Mouse (Mus musculus): ENCODE measurements around the gene Grifin. TPM values are rescaled to one million over a fixed set of nuclear protein-coding genes. Genes with fewer than 3 reads are reported as not detected.

Grifin gene
- polyA plus RNA-seq, 1 experiment from 2014 or later, result not detected

GRCm38 (mm10) chr5:140575381-140575866 lies 10.6 kb upstream of the Grifin start:
- no peak for ATAC-seq (ENCODE audit: low read depth)
- 39% methylated on average over 5 of the region's 5 CpGs for WGBS
- H3K36me3 ChIP-seq (ENCODE audit: control insufficient read depth, insufficient read depth, low read length), result no peaks in the 10 kb centered on the region
- no peak overlapping the region for H3K4me3 ChIP-seq (ENCODE audit: low read length)
- H3K9ac ChIP-seq (ENCODE audit: low read length), result no peak overlapping the region
- no peak overlapping the region for H3K27ac ChIP-seq (ENCODE audit: low read length)
- H3K9me3 ChIP-seq (ENCODE audit: control insufficient read depth, low read length), result no peaks in the 10 kb centered on the region
- no peak overlapping the region for H3K4me2 ChIP-seq (ENCODE audit: low read depth, low read length)
- H3K27me3 ChIP-seq (ENCODE audit: control insufficient read depth, insufficient read depth, low read depth, low read length), result no peaks in the 10 kb centered on the region
- H3K4me1 ChIP-seq (replicated peaks; ENCODE audit: control insufficient read depth, insufficient read depth, low read length), result no peaks in the 10 kb centered on the region

- Histone ChIP-seq H3K36me3 (ENCODE audit: control insufficient read depth, insufficient read depth, low read length) (no peaks in the 10 kb centered on the region), H3K27me3 (ENCODE audit: control insufficient read depth, insufficient read depth, low read depth, low read length) (no peaks in the 10 kb centered on the region), H3K4me2 (ENCODE audit: low read depth, low read length) (no peak overlapping the region), H3K9me3 (ENCODE audit: control insufficient read depth, low read length) (no peaks in the 10 kb centered on the region), H3K4me1 (replicated peaks; ENCODE audit: control insufficient read depth, insufficient read depth, low read length) (peaks cover 7% of the 10 kb centered on the region), H3K9ac (ENCODE audit: low read length) (no peak overlapping the region), H3K4me3 (ENCODE audit: low read length) (no peak overlapping the region), H3K27ac (ENCODE audit: low read length) (no peak overlapping the region)
- ATAC-seq (ENCODE audit: low read depth), result 0 out of 2 replicates have a peak, but pooled peaks have one; percentile 25
- 60% methylated on average over 6 of the region's 6 CpGs for WGBS
Observed at GRCm38 (mm10) chr5:140572611-140573010, 7.7 kb upstream of the Grifin start.

GRCm38 (mm10) chr5:140571673-140572072 lies 6.8 kb upstream of the Grifin start:
- Histone ChIP-seq H3K27me3 (ENCODE audit: control insufficient read depth, insufficient read depth, low read depth, low read length) (no peaks in the 10 kb centered on the region), H3K36me3 (ENCODE audit: control insufficient read depth, insufficient read depth, low read length) (no peaks in the 10 kb centered on the region), H3K4me2 (ENCODE audit: low read depth, low read length) (no peak overlapping the region), H3K4me1 (replicated peaks; ENCODE audit: control insufficient read depth, insufficient read depth, low read length) (peaks cover 13% of the 10 kb centered on the region), H3K4me3 (ENCODE audit: low read length) (no peak overlapping the region), H3K27ac (ENCODE audit: low read length) (no peak overlapping the region), H3K9ac (ENCODE audit: low read length) (no peak overlapping the region), H3K9me3 (ENCODE audit: control insufficient read depth, low read length) (no peaks in the 10 kb centered on the region)
- WGBS, result 59% methylated on average over 10 of the region's 10 CpGs
- no peak for ATAC-seq (ENCODE audit: low read depth)

- no peaks in the 10 kb centered on the region for H3K9me3 ChIP-seq (ENCODE audit: control insufficient read depth, low read length)
- H3K27me3 ChIP-seq (ENCODE audit: control insufficient read depth, insufficient read depth, low read depth, low read length), result no peaks in the 10 kb centered on the region
- H3K27ac ChIP-seq (ENCODE audit: low read length), result no peak overlapping the region
- H3K36me3 ChIP-seq (ENCODE audit: control insufficient read depth, insufficient read depth, low read length), result no peaks in the 10 kb centered on the region
- H3K4me3 ChIP-seq (ENCODE audit: low read length), result no peak overlapping the region
- peaks cover 14% of the 10 kb centered on the region for H3K4me1 ChIP-seq (replicated peaks; ENCODE audit: control insufficient read depth, insufficient read depth, low read length)
- ATAC-seq (ENCODE audit: low read depth), result no peak
- no peak overlapping the region for H3K4me2 ChIP-seq (ENCODE audit: low read depth, low read length)
- H3K9ac ChIP-seq (ENCODE audit: low read length), result no peak overlapping the region
- WGBS, result 65% methylated on average over 4 of the region's 4 CpGs
Observed at GRCm38 (mm10) chr5:140571201-140571600, 6.3 kb upstream of the Grifin start.

GRCm38 (mm10) chr5:140570223-140570870 lies 5.5 kb upstream of the Grifin start:
- H3K27ac ChIP-seq (ENCODE audit: low read length), result no peak overlapping the region
- no peaks in the 10 kb centered on the region for H3K36me3 ChIP-seq (ENCODE audit: control insufficient read depth, insufficient read depth, low read length)
- H3K4me2 ChIP-seq (ENCODE audit: low read depth, low read length), result no peak overlapping the region
- no peak overlapping the region for H3K9ac ChIP-seq (ENCODE audit: low read length)
- peaks cover 14% of the 10 kb centered on the region for H3K4me1 ChIP-seq (replicated peaks; ENCODE audit: control insufficient read depth, insufficient read depth, low read length)
- WGBS, result 88% methylated on average over 13 of the region's 13 CpGs
- ATAC-seq (ENCODE audit: low read depth), result no peak
- H3K4me3 ChIP-seq (ENCODE audit: low read length), result no peak overlapping the region
- H3K27me3 ChIP-seq (ENCODE audit: control insufficient read depth, insufficient read depth, low read depth, low read length), result no peaks in the 10 kb centered on the region
- H3K9me3 ChIP-seq (ENCODE audit: control insufficient read depth, low read length), result no peaks in the 10 kb centered on the region

- peaks cover 14% of the 10 kb centered on the region for H3K4me1 ChIP-seq (replicated peaks; ENCODE audit: control insufficient read depth, insufficient read depth, low read length)
- H3K4me2 ChIP-seq (ENCODE audit: low read depth, low read length), result no peak overlapping the region
- H3K9me3 ChIP-seq (ENCODE audit: control insufficient read depth, low read length), result no peaks in the 10 kb centered on the region
- no peak for ATAC-seq (ENCODE audit: low read depth)
- H3K4me3 ChIP-seq (ENCODE audit: low read length), result no peak overlapping the region
- no peaks in the 10 kb centered on the region for H3K36me3 ChIP-seq (ENCODE audit: control insufficient read depth, insufficient read depth, low read length)
- no peak overlapping the region for H3K27ac ChIP-seq (ENCODE audit: low read length)
- no peaks in the 10 kb centered on the region for H3K27me3 ChIP-seq (ENCODE audit: control insufficient read depth, insufficient read depth, low read depth, low read length)
- H3K9ac ChIP-seq (ENCODE audit: low read length), result no peak overlapping the region
- 82% methylated on average over 16 of the region's 16 CpGs for WGBS
Observed at GRCm38 (mm10) chr5:140569032-140569595, 4.2 kb upstream of the Grifin start.

- no peaks in the 10 kb centered on the region for H3K36me3 ChIP-seq (ENCODE audit: control insufficient read depth, insufficient read depth, low read length)
- peaks cover 14% of the 10 kb centered on the region for H3K4me1 ChIP-seq (replicated peaks; ENCODE audit: control insufficient read depth, insufficient read depth, low read length)
- H3K4me3 ChIP-seq (ENCODE audit: low read length), result no peak overlapping the region
- WGBS, result 42% methylated on average over 10 of the region's 10 CpGs
- no peak overlapping the region for H3K27ac ChIP-seq (ENCODE audit: low read length)
- no peaks in the 10 kb centered on the region for H3K27me3 ChIP-seq (ENCODE audit: control insufficient read depth, insufficient read depth, low read depth, low read length)
- no peaks in the 10 kb centered on the region for H3K9me3 ChIP-seq (ENCODE audit: control insufficient read depth, low read length)
- H3K9ac ChIP-seq (ENCODE audit: low read length), result no peak overlapping the region
- ATAC-seq (ENCODE audit: low read depth), result peak; percentile 42
- no peak overlapping the region; the same call in 1 of the 2 replicates for H3K4me2 ChIP-seq (ENCODE audit: low read depth, low read length)
Observed at GRCm38 (mm10) chr5:140568321-140568970, 3.6 kb upstream of the Grifin start.

- H3K27me3 ChIP-seq (ENCODE audit: control insufficient read depth, insufficient read depth, low read depth, low read length), result no peaks in the 10 kb centered on the region
- H3K4me1 ChIP-seq (replicated peaks; ENCODE audit: control insufficient read depth, insufficient read depth, low read length), result peaks cover 14% of the 10 kb centered on the region
- H3K36me3 ChIP-seq (ENCODE audit: control insufficient read depth, insufficient read depth, low read length), result no peaks in the 10 kb centered on the region
- no peak overlapping the region for H3K27ac ChIP-seq (ENCODE audit: low read length)
- no peak overlapping the region for H3K9ac ChIP-seq (ENCODE audit: low read length)
- no peaks in the 10 kb centered on the region for H3K9me3 ChIP-seq (ENCODE audit: control insufficient read depth, low read length)
- no peak overlapping the region for H3K4me3 ChIP-seq (ENCODE audit: low read length)
- H3K4me2 ChIP-seq (ENCODE audit: low read depth, low read length), result no peak overlapping the region
- WGBS, result 89% methylated on average over 5 of the region's 5 CpGs
- ATAC-seq (ENCODE audit: low read depth), result no peak
Observed at GRCm38 (mm10) chr5:140567751-140568150, 2.9 kb upstream of the Grifin start.

GRCm38 (mm10) chr5:140567321-140567720 lies 2.5 kb upstream of the Grifin start:
- peak; percentile 56; the same call in 1 of the 2 replicates for ATAC-seq (ENCODE audit: low read depth)
- Histone ChIP-seq H3K27me3 (ENCODE audit: control insufficient read depth, insufficient read depth, low read depth, low read length) (no peaks in the 10 kb centered on the region), H3K9me3 (ENCODE audit: control insufficient read depth, low read length) (no peaks in the 10 kb centered on the region), H3K36me3 (ENCODE audit: control insufficient read depth, insufficient read depth, low read length) (no peaks in the 10 kb centered on the region), H3K4me1 (replicated peaks; ENCODE audit: control insufficient read depth, insufficient read depth, low read length) (peaks cover 14% of the 10 kb centered on the region), H3K4me2 (ENCODE audit: low read depth, low read length) (no peak overlapping the region), H3K27ac (ENCODE audit: low read length) (no peak overlapping the region), H3K4me3 (ENCODE audit: low read length) (no peak overlapping the region), H3K9ac (ENCODE audit: low read length) (peak overlapping the region; percentile 4; the same call in 1 of the 2 replicates)
- 35% methylated on average over 11 of the region's 11 CpGs for WGBS
